Mouse (Mus musculus) gonadal fat pad, adult 2 months (tissue): ENCODE results near the gene Mff. TPM values are rescaled to one million over a fixed set of nuclear protein-coding genes. Genes with fewer than 3 reads are reported as not detected.

Experiments used
- DNase-seq: peaks from one replicate; pipeline ENCODE4 v3.0.0-alpha.2; 2012; ENCODE audit warnings: low read depth
- polyA plus RNA-seq: library from polyadenylated mRNA; depleted of rRNA; stranded (reverse); fragments of >200 nt; gene quantifications from 2 replicates; pipeline ENCODE4 v1.2.3, GENCODE M21; 2012

The Mff gene
- polyA plus RNA-seq, 1 experiment = 58.4 TPM

DNA sequence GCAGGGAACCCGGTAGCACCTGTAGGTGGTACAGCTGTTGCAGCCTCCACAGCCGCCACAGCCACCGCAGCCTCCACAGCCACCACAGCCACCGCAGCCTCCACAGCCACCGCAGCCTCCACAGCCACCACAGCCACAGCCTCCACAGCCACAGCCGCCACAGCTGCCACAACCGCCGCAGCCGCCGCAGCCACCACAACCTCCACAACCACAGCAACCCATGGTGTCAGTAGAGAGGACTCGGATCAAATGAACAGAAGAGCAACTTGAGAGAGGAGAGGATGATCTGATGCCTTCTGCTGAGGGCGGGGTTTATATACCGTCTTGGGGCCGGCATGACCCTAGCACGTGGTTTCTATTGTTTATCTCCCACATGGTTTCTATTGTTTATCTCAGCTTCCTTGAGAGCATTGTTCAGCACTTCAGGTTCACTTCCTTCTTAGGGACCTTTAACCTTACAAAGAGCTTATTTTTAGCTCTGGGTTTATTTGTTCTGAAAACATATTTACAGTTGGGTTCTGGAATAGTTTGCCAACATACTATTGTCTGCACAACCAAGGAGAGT is 46.4 kb downstream of the Mff start, which contains the start of gene Gm47791:
Gene Gm47791 (minus strand): TSS at position 222 of the 565 bp plus-strand sequence.
- no peak for DNase-seq

DNA sequence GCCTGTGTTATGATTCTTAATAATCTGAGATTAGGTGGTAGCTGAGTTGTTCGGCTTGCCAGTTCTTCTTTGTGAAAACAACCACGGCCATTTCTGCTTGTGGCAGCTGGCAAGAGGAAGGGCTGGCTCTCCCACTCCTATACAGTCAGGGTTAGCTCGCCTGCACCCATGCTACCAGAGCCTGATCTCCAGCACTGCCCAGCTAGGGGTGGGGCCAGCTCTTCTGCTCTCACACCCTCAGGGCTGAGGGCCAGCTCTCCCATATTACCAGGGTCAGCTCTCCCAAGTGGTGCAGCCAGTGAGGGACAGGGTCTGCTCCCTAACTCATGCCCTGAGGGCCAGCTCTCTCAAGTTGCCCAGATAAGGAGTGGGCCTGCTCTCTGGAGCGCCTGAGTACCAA is 47.7 kb downstream of the Mff start:
- DNase-seq = no peak

DNA sequence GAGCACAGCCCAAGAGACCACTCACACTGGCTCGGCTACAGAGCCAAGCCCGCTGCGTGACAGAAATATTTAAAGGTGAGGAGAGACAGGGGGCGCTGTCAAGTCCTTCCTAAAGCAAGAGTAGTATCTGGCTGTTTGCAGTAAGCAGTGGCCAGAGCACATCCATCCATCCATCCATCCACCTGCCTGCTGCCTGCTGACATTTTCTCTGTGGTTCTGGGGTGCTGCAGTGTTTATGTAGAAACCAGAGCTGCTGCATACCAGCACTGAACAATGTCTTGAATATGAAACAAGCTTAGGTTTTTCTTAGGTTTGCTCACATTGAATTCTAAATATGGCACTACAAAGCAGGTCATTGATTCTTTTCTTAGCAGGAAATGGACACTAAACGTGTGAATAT is 48.5 kb downstream of the Mff start:
- no peak for DNase-seq

DNA sequence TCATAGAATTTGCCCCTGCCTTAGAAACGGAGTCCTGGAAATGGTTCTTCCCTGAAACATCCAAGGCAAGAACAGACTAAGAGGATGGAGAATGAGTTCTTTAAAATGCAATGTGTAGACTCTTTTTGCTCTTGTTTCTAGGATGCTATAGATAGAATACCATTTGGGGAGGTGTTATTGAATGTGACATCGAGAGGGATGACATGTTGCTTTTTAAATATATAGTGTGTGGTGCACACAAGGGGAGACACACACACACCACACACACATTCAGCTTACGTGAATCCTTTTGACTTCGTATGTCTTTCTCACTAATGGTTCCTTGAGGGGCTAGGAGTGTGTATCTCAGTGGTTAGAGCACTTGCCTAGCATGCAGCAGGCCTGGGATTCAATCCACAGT is 50.6 kb downstream of the Mff start:
- DNase-seq = no peak

DNA sequence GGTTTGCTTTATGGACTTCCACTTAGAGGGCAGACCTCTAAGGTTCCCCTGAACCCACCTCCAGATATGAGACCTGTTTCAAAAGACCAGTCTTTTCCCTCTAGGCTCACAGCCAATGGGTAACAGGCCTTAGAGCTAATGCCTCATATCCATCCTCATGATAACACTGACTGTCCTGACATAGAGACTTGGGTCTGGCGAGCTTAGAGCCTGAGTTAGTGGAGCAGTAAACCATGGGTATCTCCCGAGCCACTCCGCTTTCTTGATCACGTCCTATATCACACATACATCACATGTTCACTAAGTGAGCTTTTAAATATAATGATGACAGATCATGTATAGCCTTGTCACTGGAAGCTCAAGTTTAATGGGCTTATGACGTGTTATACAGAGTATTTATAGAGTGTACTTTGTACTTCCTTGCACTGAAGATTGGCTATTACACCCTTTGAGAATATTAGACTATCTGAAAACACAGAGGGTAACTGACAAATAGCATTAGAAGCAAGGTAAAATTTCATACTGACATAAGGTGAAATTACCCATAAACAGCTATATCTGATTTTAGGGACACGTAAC is 54.8 kb downstream of the Mff start:
- no peak for DNase-seq

DNA sequence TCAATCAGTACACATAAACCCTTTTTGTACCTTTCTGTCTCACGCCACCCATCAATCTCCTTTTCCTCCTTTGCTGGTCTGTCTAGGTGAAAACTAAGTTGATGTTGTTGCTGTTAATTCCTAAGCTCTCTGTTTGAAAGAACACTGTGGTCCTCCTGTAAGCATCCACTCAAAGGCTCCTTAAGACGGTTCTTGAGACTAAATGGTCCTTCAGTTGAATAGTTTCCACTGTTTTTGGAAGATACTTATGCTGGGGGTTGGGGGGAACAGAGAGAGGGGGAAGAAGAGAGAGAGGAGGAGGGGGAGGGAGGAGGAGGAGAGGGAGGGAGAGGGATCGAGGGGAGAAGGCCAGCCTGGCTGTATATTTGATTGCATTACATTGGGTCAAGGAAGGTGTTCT is 58.9 kb downstream of the Mff start:
- DNase-seq = no peak

DNA sequence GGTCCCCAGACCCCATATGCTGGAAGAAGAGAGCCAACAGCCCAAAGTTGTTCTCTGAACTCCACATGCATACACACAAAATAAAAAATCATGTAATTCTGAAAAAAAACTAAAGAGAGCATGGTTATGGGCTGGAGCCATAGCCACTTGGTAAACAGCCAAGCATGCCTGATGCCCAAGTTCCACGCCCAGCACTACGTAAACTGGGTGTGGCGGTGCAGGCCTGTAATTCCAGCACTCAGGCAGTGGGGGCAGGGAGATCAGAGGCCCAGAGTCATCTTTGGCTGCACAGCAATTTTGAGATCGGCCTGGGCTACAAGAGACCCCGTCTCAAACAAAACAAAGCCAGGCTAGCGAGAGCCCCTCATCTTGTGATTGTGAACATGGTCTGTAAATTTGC is 60.9 kb downstream of the Mff start:
- no peak for DNase-seq

DNA sequence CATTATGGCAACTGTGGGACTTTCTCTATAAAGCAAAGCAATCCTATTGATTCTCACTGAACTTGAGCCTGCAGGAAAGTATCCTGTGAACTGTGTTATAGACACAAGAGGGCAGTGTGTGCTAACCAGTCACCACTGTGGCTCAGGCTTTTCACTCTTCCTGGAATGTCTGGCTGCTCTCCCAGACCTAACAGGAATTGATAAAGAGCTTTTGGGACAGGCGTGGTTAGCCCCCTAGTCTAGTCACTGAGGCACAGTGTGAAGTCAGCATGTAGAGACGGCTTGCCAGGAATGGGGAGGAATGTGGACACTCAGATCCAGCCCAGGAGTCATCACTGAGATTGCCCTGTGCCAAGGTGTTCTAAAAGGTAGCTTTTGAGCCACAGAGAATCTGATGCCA is 62.7 kb downstream of the Mff start:
- no peak for DNase-seq

DNA sequence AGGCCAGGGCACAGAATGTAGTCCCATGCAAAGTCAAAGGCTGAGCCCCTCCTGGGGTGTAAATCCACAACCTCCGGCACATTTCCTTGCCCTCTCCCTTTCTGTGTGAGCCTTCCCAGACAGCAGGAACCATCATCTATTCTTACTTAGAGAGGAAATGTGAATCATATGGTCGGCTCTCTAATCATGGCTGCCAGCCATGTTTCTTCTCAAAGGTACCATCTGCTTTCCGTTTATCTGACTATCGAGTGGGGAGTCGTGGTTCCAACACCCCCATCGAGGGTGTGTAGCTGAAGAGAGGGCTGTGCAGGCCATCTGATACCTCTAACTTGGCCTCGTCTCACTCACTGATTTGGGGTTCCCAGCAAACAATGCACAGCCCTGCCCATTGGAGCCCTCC is 63.4 kb downstream of the Mff start:
- no peak for DNase-seq

DNA sequence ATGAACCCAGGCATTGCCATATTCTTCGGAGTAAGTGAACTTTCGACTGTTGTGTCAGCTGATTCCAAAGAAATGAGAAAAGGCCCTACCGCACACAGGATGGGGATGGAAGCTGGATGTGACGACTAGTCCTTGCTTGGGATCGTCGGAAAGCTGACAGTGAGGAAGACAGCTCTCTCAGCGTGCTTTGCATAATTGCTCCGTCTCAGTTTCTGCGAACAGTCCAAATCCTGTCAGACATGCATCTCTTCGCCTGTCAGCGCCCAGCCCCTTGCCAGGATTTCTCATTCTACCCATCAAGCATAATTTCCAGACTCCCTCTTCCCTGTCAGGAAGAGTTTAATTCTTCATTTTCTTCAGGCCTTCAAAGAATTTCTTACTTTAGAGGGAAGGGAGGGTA is 66.4 kb downstream of the Mff start:
- DNase-seq = no peak

DNA sequence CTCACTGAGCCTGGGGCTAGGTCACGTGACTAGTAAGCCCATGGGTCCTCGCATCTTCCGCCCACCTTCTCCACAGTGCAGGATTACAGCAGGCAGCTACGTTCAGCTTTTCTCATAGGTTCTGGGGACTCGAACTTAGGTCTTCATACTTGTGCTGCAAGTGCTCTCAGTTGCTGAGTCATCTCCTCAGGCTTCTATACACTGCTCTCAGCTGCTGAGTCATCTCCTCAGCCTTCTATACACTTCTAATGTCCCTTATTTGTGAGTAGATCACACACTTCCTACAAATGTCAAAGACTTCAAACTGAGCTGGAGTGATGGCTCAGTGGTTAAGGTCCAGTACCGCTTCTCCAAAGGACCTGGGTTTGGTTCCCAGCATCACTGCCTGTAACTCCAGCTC is 67.5 kb downstream of the Mff start:
- no peak for DNase-seq

DNA sequence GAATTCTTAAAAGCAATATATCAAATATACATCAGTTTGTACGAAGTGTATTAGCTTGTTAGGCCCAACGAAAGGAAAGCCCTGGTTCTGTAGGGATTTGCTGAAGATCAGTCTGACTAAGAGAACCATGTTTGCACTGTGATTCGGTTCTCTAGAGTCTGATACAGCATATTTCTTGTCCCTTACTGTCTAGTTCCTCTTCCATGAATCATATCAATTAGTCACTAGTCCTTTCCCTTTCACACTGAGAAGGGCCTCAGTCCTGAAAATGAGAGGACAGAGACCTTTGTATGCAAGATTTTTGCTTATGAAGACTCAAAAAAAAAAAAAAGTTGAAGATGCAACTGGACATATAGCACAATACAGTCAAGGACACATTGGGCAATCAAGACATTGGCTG is 68.4 kb downstream of the Mff start:
- DNase-seq = no peak

DNA sequence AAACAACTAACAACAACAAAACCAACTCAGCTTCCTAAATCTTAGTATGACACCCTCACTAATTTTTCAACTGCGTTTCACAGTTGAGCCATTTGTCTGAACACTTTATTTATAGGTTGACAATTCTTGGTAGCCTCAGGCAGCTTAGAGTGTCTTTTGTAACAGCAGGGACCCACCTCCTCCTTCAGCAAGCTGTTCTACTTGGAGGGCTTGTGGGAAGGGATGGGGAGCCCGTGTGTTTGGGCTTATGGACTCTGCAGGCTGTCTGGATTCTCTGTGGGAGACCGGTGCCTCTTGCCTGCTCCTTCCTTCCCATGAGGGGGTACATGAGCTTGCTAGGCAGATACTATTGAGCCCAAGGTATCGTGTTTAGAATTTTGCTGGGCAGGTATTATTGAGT is 69.3 kb downstream of the Mff start:
- no peak for DNase-seq

DNA sequence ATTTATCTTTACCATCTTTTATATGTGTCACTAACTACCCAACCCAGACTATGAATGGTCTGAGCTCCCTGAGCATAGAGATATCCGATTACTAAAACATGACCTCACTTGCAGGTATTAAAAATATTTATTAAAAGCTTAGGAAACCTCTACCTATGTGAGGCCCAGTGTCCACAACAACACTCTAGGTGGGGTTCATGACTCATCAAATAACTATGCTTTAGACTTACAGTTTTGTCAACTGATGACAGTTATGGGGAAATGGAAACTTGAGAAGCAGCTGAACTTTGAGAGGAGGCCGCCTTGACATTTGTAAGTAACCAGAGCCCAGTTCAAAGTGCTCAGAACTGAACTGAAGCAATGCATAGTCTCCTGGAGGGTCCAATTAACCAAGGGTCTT is 70.5 kb downstream of the Mff start:
- DNase-seq = no peak

DNA sequence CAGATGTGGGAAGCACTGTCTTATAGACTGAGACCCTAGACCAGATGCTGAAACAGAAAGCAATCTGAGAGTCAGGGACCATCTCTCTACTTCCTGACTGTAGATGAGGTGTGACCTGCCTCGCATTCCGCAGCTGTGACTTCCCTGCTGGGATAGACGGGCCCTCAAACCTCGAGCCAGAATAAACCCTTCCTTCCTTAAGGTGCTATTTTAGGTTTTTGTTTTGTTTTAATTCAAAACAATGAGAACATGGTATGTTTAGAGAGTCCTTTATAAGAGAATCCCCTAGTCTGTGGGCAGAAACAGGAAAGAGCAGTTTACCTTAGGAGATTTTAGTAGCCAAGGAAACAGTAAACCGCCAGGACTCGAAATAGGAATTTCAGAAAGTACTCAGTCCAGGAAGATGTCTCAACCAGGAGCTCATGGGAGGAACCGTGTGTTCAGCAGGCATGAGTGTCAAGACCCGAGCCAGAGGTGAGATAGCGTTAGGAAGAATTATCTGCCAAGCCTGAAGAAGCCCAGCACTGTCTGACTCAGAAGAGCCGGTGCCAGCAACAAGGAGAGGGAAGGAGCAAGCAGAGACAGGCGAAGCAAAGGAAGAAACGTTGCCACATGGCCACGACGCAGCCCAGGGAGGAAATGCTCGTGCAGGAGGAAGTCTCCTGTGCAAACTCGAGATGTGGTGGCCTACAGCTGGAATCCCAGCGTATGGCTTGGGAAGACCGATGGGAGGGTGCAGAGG is 71.2 kb downstream of the Mff start:
- no peak for DNase-seq

DNA sequence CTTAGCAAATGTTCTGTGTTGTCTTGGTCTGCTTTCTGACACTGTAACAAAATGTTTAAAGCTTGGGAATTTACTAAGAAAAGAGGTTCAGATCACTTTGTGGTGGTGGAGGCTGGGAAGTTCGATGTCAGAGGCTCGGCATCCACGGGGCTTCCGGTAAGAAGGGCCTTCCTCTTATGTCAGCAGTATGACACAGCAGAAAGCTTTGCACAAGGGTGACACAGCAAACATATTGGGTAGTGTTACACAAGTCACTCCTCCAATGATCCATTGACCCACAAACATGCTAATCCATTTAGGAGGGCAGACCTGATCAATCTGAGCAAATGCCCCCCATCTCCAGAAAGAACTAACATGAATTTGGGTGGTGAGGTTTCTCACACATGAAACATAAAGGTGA is 72.4 kb downstream of the Mff start:
- DNase-seq = no peak

DNA sequence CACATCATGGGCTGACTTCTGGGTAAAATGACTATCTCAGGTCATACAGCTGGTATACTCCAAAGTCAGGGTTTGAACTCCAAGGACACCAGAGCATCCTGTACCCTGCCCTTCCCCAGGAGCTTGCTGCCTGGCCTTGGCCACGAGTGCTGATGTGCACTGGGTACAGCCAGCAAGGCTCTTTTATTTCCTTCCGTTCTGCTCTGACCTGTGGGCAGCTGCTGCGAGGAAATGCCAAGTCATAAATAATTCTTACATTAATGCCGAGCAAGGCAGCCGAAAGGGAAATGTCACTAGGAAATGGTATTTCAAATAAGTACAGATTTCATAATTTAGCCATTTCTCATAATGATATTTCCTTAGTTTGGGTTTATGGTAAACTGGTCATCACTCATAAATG is 73.6 kb downstream of the Mff start:
- no peak for DNase-seq

DNA sequence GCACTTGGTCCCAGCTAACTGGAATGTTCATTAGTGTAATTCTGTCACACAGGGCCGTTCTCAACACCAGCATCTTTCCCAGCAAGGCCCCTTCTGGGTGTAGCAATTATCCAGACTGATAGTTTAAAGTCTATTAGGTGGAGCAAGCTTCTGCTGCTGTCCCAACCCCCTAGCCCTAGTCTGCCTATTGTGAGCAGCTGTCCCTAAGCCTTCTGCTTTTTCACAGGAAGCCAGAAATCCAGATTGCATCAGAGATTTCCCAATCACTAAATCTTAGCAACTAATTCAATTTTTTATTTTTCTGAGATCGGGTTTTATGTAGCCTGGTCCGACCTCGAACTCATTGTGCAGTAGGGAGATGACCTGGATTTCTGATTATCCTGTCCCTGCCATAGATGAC is 74.2 kb downstream of the Mff start:
- no peak for DNase-seq

DNA sequence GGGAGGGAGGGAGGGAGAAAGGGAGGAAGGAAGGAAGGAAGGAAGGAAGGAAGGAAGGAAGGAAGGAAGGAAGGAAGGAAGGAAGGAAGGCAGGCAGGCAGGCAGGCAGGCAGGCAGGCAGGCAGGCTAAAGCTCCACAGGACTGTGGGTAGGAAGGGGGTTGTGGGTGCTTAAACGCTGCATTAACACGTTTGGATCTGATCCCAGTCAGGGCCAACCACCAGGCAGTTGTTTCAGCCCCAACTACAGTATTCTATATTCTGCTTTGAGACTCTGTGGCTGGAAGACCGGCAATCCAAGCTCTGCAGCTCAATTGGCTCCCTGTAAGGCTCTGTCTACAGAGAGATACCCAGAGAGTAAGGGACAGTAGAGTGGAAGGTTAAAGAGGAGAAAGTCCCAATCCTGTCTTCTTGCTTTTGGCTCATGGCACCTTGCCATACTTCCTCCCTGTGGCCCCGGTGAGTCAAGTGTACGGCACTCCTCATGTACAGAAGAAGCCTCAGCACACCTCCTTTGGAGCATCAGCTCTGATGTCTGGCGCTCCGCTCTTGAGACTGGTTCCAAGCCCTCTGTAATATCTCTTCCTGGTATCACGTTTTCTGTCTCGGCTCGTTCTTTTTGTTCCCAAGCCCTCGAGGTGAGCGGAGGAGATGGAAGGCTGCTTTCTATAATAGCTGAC is 76.6 kb downstream of the Mff start:
- DNase-seq = no peak
